Mouse (Mus musculus) heart, embryonic 14.5 days (tissue): ENCODE results near the gene 2010111I01Rik. TPM values are rescaled to one million over a fixed set of nuclear protein-coding genes. Genes with fewer than 3 reads are reported as not detected.
A peak's percentile ranks its signal among the peaks of the same experiment; 100 is the strongest.

Experiments
- ATAC-seq: fragments of 200-750 bp; cut with Nextera tagmentation; 2 replicates; pipeline ENCODE4 v1.8.0; 2017; ENCODE audit warnings: low read depth, moderate TSS enrichment; ENCODE audit not compliant: insufficient number of reproducible peaks, insufficient read depth, low FRiP score
- H3K27ac ChIP-seq, 2 experiments: fragments of 200-500 bp in 1 of 2; fragments of 300-500 bp in 1 of 2; sonication (generic) in 1 of 2; replicated peaks in 1 of 2; 2 replicates each; pipeline ENCODE4 v1.5.1; 2012 to 2014; ENCODE audit warnings: low read depth in 2 of 2, low read length in 2 of 2, control low read depth in 1 of 2, mild to moderate bottlenecking in 1 of 2, mixed read lengths in 1 of 2; ENCODE audit not compliant: control insufficient read depth in 1 of 2, insufficient read depth in 1 of 2
- H3K27me3 ChIP-seq: fragments of 300-500 bp; sonication (generic); 2 replicates; pipeline ENCODE4 v1.6.1; 2014; ENCODE audit warnings: mild to moderate bottlenecking, low read length, control low read depth; ENCODE audit not compliant: control insufficient read depth, insufficient read depth
- H3K36me3 ChIP-seq: fragments of 300-500 bp; sonication (generic); 2 replicates; pipeline ENCODE4 v1.6.1; 2014; ENCODE audit warnings: mild to moderate bottlenecking, control low read depth, low read length, mixed read lengths; ENCODE audit not compliant: control insufficient read depth, insufficient read depth
- H3K4me1 ChIP-seq, 2 experiments: fragments of 200-500 bp in 1 of 2; fragments of 300-500 bp in 1 of 2; sonication (generic) in 1 of 2; 2 replicates each; pipeline ENCODE4 v1.6.1; 2012 to 2014; ENCODE audit warnings: low read length in 2 of 2, control low read depth in 1 of 2, mixed read lengths in 1 of 2; ENCODE audit not compliant: control insufficient read depth in 2 of 2, insufficient read depth in 2 of 2
- H3K4me2 ChIP-seq: fragments of 300-500 bp; sonication (generic); 2 replicates; pipeline ENCODE4 v1.6.1; 2014; ENCODE audit warnings: mild to moderate bottlenecking, low read length
- H3K4me3 ChIP-seq, 2 experiments: fragments of 200-500 bp in 1 of 2; fragments of 300-500 bp in 1 of 2; sonication (generic) in 1 of 2; 2 replicates each; pipeline ENCODE4 v1.5.1; 2012 to 2014; ENCODE audit warnings: low read length in 2 of 2, mild to moderate bottlenecking in 2 of 2, control low read depth in 1 of 2, low read depth in 1 of 2, moderate library complexity in 1 of 2; ENCODE audit not compliant: control insufficient read depth in 1 of 2, insufficient read depth in 1 of 2
- H3K9ac ChIP-seq: fragments of 300-500 bp; sonication (generic); 2 replicates; pipeline ENCODE4 v1.6.1; 2014; ENCODE audit warnings: mild to moderate bottlenecking, low read length
- H3K9me3 ChIP-seq: fragments of 300-500 bp; sonication (generic); 2 replicates; pipeline ENCODE4 v1.6.1; 2016; ENCODE audit warnings: low read length, control low read depth; ENCODE audit not compliant: control insufficient read depth
- WGBS: fragments of 180-500 bp; shearing (Covaris S2); extraction: QIAGEN DNeasy Blood & Tissue Kit; methylation state at CpG from one replicate; pipeline ENCODE4 v1.1.7; 2014; 5-methylcytosine and 5-hydroxymethylcytosine counted together
- polyA plus RNA-seq: library from polyadenylated mRNA; unstranded; fragments of >200 nt; fragmentation: Nextera tagmentation; extraction: Ambion mirVana; gene quantifications from 2 replicates; pipeline ENCODE4 v1.2.1, GENCODE M21; 2014

2010111I01Rik gene
- polyA plus RNA-seq, 1 experiment from 2014 or later = 69.5 TPM

DNA sequence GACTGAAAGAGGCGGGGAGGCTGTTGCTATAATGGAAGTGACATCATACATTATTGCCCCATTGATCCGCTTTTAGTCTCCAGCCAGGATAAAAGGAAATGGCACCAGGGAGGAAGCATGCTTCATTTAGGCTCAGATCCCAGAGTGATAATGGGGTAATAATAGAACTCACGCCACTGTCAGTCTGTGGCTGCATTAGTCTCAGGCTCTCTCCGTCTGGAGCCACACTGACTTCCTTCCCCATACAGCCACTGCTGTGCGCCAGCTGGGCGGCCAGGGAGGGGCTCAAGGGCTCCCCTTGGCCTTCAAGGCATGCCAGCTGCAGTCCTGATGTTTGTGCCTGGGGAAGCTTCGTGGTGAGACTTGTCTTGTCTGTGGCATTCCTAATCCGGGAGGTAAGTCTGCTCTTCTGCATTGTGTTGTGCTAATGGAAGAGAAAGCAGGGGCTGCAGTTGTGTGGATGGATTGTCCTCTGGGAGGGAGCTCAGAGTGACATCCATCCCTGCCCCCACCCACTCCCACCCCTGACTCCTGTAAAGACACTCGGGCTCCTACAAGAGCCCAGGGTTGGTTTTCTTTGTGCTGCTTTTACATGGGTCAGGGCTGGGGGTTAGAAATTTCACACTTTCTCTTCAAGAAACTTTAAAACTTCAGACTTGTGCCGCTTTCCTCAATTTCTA is 314.2 kb downstream of the 2010111I01Rik start:
- no peaks in the 10 kb centered on the region for H3K27me3 ChIP-seq
- H3K9ac ChIP-seq = peak overlapping the region; percentile 42
- peak; percentile 62; the same call in 1 of the 2 replicates for ATAC-seq
- peak overlapping the region; percentile 2 to 28 for H3K4me3 ChIP-seq
- peaks cover 29 to 69% of the 10 kb centered on the region in 2 experiments for H3K4me1 ChIP-seq
- WGBS = 13% methylated on average over 10 of the region's 10 CpGs
- no peaks in the 10 kb centered on the region for H3K9me3 ChIP-seq
- peaks cover 25% of the 10 kb centered on the region for H3K36me3 ChIP-seq
- peak overlapping the region; percentile 45 for H3K4me2 ChIP-seq
- peak overlapping the region; percentile 74 to 81 for H3K27ac ChIP-seq

- no peaks in the 10 kb centered on the region for H3K9me3 ChIP-seq
- peaks cover 26 to 64% of the 10 kb centered on the region in 2 experiments for H3K4me1 ChIP-seq
- no peaks in the 10 kb centered on the region for H3K27me3 ChIP-seq
- peak overlapping the region; percentile 1 to 2; a peak in 3 of 4 replicates for H3K4me3 ChIP-seq
- peaks cover 29% of the 10 kb centered on the region for H3K36me3 ChIP-seq
- no peak for ATAC-seq
- H3K9ac ChIP-seq = peak overlapping the region; percentile 42; the same call in 1 of the 2 replicates
- H3K27ac ChIP-seq = peak overlapping the region; percentile 13 to 81; a peak in 3 of 4 replicates
- peak overlapping the region; percentile 45 for H3K4me2 ChIP-seq
- WGBS = 34% methylated on average over 8 of the region's 8 CpGs
Observed at GRCm38 (mm10) chr13:63279807-63280206, 315.1 kb downstream of the 2010111I01Rik start.

GRCm38 (mm10) chr13:63280344-63280743 is 315.7 kb downstream of the 2010111I01Rik start:
- Histone ChIP-seq H3K4me3 (no peak overlapping the region), H3K4me1 (peaks cover 26 to 64% of the 10 kb centered on the region in 2 experiments), H3K27me3 (no peaks in the 10 kb centered on the region), H3K4me2 (peak overlapping the region; percentile 45), H3K27ac (no peak overlapping the region; a peak in 1 of 4 replicates), H3K9ac (no peak overlapping the region; the same call in 1 of the 2 replicates), H3K36me3 (peaks cover 34% of the 10 kb centered on the region), H3K9me3 (no peaks in the 10 kb centered on the region)
- 0 out of 2 replicates have a peak, but pooled peaks have one; percentile 51 for ATAC-seq
- 23% methylated on average over 3 of the region's 3 CpGs for WGBS

- Histone ChIP-seq H3K4me3 (no peak overlapping the region), H3K4me2 (no peak overlapping the region), H3K27ac (no peak overlapping the region), H3K27me3 (no peaks in the 10 kb centered on the region), H3K9me3 (no peaks in the 10 kb centered on the region), H3K36me3 (peaks cover 43% of the 10 kb centered on the region), H3K9ac (no peak overlapping the region), H3K4me1 (peaks cover 27 to 63% of the 10 kb centered on the region in 2 experiments)
- 84% methylated on average over 8 of the region's 8 CpGs for WGBS
- ATAC-seq = no peak
Observed at GRCm38 (mm10) chr13:63281206-63281605, 316.5 kb downstream of the 2010111I01Rik start.

DNA sequence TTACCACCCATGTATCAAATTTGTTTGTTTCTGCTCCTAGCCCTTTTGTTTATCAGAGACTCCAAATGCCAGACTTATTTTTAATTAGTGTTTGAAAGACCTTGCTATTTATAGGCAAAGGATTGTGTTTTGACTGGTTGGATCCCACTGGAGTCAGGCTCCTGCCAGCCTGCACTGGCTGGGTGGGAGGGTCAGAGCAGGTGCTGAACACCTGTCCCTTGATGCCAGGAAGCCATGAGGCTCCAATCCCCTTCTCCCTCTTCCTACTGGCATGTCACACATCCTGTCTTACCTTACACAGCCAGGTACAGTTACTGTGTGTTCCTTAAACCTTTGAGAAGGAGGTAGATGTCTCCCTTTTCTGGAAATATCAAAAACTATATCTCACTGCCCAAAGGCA is 318.5 kb downstream of the 2010111I01Rik start:
- Histone ChIP-seq H3K4me2 (no peak overlapping the region), H3K4me1 (peaks cover 21 to 49% of the 10 kb centered on the region in 2 experiments), H3K4me3 (no peak overlapping the region), H3K36me3 (peaks cover 63% of the 10 kb centered on the region), H3K9me3 (no peaks in the 10 kb centered on the region), H3K9ac (no peak overlapping the region), H3K27ac (no peak overlapping the region), H3K27me3 (no peaks in the 10 kb centered on the region)
- no peak for ATAC-seq

DNA sequence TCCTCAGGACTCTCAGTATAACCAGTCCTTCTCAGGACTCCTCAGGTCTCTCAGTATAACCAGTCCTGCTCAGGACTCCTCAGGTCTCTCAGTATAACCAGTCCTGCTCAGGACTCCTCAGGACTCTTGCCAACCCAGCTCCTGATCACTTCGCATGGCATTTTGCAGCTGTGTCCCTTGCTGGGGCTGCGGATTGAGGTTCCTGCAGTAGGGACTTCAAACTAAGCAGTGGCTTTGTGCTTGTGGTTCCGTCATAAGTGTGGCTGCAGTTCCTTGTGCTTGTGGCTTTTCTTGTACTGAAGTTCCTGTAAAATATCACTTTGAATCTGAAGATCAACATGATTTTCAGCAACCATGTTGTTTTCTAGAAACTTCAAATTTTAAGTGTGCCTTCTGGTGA is 320.1 kb downstream of the 2010111I01Rik start:
- Histone ChIP-seq H3K4me2 (no peak overlapping the region), H3K27me3 (no peaks in the 10 kb centered on the region), H3K9me3 (no peaks in the 10 kb centered on the region), H3K27ac (no peak overlapping the region), H3K4me1 (peaks cover 11 to 34% of the 10 kb centered on the region in 2 experiments), H3K9ac (no peak overlapping the region), H3K4me3 (no peak overlapping the region), H3K36me3 (peaks cover 78% of the 10 kb centered on the region)
- ATAC-seq = no peak
- 93% methylated on average over 3 of the region's 3 CpGs for WGBS

DNA sequence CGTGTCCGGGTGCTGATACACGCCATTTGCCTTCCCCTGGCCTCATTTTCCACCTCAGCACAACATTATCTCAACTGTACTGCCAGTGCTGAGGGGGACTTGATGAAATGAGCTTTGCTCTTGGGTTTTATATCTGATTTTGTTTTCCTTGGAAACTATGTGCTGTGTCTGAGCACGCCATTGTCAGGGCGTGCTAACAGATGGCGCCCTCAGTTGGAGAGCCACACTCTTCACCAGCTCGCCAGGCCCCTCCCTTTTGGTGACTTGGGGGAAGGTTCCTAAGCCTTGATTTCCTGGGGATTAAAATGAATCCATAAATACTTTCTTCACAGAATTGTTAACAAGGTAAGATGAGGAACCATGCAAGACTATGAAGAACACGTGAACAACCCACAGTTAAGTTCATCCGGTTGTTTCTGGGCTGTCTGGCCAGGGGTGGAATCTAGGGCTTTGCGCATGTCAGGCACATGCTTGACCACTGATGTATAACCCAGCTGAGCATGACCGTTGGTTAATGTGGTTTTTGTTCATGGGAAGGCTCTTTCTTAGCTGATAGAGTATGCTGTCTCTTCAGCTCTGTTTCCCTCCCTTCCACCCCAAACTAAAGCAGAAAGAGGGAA is 321.9 kb downstream of the 2010111I01Rik start:
- Histone ChIP-seq H3K4me2 (no peak overlapping the region), H3K4me3 (no peak overlapping the region), H3K27me3 (no peaks in the 10 kb centered on the region), H3K27ac (no peak overlapping the region), H3K9me3 (no peaks in the 10 kb centered on the region), H3K36me3 (peaks cover 94% of the 10 kb centered on the region), H3K4me1 (peaks cover 5 to 21% of the 10 kb centered on the region in 2 experiments), H3K9ac (no peak overlapping the region)
- no peak for ATAC-seq
- WGBS = 81% methylated on average over 11 of the region's 11 CpGs
